Mouse (Mus musculus) CH12F3 (cell line): ENCODE results near the gene Zfp704.

Source experiments
- in situ Hi-C: fragments of 300-500 bp; cut with MboI; formaldehyde crosslinking; loops from 2 replicates; pipeline ENCODE4 v1.14.3; 2020; ENCODE audit warnings: low sequenced_read_pairs

Gene Zfp704

GRCm38 (mm10) chr3:9562649-9563328 is 47.1 kb downstream of the Zfp704 start:
- in situ Hi-C loops, result no loop called here

DNA sequence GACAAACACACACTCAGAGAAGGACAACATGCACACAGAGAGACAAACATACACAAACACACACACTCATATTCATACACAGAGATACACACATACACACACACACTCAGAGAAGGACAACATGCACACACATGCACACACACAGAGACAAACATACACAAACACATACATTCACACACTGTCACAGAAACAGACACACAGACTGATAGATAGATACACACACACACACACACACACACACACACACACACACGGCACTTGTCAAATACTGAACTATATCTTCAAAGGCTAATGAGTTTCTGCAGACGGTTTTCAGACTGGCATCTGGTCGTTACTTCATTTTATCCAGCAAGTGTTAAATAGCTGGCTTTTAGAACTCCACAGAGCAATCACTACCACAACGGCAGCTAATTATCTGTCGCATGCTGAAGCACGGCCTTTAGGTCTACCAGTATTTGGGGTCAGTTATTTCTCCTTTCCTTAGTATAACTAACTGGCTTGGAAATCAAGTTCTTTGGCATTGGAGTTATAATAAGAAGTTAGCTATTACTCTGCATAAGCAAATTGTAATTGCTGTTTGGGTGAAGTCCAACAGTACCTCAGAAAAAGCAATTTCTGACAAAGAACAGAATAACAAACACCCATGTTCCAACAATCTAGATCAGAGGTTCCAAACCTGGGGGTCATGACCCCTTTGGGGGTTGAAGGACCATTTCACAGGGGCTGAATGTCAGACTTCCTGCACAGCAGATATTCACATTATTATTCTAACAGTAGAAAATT is 51.9 kb downstream of the Zfp704 start:
- in situ Hi-C loops, result no loop called here

DNA sequence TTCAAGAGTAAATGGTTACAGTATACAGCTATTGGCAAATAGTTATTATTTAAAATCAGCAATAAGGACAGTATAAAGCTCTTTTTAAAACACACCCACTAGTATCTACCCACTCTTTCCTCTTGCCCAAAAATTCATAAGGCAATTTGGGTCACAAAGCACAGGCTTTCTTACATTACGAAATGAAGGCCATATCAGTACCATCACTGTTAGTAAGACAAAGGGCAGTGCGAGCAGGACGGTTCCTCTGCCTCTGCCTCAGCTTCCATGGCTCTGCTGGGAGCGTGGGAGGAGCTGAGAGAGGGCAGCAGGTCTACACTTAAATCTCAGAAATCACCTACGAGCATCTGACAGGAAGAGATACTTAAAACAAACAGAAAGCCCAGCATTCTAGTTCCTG is 53.7 kb downstream of the Zfp704 start:
- in situ Hi-C loops, result no loop called here

GRCm38 (mm10) chr3:9554916-9555315 is 55.0 kb downstream of the Zfp704 start:
- in situ Hi-C loops, result no loop called here

DNA sequence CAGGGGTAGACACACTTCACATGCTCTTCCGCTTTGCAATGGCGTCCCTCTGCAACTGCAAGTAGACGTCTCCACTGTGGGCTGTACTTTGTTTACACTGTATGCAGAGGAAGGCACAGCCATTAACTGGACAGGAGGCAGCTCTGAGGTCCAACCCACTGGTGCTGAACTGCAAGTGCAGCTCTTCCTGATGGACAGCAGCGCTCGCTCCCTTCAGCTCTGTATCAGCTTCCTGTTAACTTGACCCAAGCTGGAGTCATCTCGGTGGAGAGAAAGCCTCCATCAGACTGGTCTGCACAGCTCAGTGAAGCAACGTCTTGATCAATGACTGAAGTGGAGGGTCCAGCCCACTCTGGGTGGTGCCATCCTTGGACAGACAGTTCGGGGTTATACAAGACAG is 57.6 kb downstream of the Zfp704 start:
- in situ Hi-C loops, result no loop called here

DNA sequence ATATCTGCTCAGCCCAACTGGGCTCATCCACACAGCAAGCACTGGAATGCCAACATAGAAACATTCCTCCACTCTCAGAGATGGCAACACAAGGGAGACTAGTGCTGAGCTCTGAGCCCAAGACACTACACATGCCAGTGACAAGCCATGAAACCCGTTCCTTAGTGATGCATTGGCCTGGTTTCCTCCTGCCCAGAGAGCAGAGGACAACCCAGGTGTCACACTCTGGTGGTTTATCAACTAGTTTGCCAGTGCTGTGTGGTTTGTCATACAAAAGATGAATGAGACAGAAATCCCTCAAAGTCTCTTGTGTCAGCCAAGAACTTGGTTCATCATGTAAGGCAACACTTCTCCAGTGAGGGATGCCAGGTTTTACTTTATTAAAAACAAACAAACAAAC is 59.0 kb downstream of the Zfp704 start:
- in situ Hi-C loops, result no loop called here

GRCm38 (mm10) chr3:9549815-9550214 is 60.1 kb downstream of the Zfp704 start:
- in situ Hi-C loops, result no loop called here

DNA sequence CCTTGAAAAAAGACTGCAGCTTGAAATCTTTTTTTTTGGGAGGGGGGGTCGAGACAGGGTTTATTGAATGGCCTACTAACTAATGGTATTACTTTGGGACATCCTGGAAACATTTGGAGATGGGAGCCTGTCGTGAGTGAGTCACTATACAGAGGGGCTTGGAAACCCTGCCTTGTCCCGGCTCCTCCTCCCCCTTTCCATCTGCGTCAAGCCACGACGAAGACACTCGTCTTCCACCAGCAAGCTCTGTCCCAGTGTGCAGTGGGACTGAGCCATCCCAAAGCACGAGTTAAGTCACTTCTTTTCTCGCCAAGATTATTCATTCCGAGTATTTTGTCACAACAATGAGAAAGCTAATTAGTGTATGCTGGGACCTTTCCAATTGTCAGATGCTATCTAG is 61.7 kb downstream of the Zfp704 start:
- in situ Hi-C loops, result no loop called here

GRCm38 (mm10) chr3:9546882-9547620 is 62.8 kb downstream of the Zfp704 start:
- in situ Hi-C loops, result no loop called here

DNA sequence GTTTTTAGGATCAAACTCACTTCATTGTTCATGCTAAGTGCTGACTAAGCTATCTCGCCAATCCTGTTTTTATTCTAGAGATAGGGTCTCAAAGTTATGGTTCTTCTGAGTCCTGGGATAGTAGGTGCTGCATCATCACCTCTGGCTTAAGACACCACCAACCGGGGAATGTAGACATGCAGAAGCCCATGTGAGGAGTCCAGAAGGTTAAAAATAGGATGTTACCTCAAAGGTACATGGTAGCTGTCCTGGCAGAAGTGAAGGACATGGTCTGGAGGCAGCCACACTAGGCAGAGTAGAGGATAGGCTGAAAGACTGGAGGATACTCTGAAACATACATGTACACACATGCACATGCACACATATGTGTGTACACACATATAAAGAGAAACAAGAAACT is 65.5 kb downstream of the Zfp704 start:
- in situ Hi-C loops, result no loop called here

- in situ Hi-C loops, result no loop called here
Measured at GRCm38 (mm10) chr3:9543916-9544315, 66.0 kb downstream of the Zfp704 start.

- in situ Hi-C loops, result no loop called here
Measured at GRCm38 (mm10) chr3:9543463-9543862, 66.4 kb downstream of the Zfp704 start.

DNA sequence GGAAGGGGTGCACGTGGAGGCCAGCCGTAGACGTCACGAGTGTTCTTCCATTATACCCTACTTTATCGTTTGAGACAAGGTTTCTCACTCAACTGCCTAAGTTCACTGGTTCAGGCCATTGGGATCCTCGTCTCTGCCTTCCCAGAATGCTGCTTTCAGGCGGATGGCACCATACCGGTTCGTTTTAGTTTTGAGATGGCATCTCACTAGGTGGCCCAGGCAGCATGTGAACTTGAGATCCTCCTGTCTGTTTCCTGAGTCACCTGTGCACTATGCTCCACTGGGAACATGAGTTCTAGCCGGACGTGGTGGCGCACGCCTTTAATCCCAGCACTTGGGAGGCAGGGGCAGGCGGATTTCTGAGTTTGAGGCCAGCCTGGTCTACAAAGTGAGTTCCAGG is 68.3 kb downstream of the Zfp704 start:
- in situ Hi-C loops, result no loop called here

DNA sequence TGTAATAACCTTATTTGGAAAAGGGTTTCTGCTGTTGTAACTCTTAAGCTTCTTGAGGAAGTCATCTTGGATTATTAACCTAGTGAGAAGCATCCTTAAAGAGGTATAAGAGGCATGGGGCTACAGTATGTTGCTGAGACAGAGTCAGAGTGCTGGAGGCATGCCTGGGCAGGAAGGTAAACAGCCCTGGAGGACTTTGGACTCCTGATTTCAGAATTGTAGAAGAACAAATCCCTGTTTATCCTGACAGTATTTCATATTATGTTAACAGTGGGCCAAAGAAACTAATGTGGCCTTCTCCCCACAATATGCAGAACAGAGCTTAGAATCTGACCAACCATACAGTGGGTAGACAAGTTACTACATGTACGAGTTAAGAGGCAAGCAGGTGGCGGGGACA is 71.4 kb downstream of the Zfp704 start:
- in situ Hi-C loops, result no loop called here

- in situ Hi-C loops, result no loop called here
Measured at GRCm38 (mm10) chr3:9537889-9538288, 72.0 kb downstream of the Zfp704 start.

DNA sequence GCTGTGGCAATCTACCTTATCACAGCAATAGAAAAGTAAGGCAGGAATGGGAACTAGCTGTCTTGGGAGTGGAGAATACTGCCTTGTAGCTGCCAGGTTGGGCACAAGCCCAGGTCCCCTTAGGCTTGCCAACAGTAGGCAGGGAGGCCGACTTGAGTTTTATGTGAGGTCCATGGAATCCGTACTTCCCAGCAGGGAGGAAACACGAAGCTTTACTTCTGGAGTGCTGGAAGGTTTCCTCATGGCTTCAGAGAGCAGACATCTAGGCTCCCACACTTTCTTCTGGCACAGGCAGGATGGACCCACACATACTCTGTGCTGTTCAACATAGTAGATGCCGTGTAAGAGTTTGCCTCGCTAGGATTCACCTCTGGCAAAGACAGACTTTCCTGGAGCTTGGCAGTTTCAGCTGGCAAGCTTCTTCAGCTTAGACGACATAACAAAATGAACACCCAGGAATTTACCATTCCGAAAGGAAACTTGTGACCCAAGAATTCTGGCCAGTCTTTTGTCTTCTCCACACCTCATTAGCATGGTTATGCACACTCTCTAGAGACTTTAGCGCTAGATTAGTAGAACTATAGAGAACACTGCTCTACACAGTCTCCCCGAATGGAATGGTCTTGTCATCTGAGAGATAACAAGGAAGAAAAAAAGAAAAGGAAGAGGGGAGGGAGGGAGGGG is 79.6 kb downstream of the Zfp704 start:
- in situ Hi-C loops, result no loop called here

- in situ Hi-C loops, result no loop called here
Measured at GRCm38 (mm10) chr3:9524429-9524828, 85.5 kb downstream of the Zfp704 start.

DNA sequence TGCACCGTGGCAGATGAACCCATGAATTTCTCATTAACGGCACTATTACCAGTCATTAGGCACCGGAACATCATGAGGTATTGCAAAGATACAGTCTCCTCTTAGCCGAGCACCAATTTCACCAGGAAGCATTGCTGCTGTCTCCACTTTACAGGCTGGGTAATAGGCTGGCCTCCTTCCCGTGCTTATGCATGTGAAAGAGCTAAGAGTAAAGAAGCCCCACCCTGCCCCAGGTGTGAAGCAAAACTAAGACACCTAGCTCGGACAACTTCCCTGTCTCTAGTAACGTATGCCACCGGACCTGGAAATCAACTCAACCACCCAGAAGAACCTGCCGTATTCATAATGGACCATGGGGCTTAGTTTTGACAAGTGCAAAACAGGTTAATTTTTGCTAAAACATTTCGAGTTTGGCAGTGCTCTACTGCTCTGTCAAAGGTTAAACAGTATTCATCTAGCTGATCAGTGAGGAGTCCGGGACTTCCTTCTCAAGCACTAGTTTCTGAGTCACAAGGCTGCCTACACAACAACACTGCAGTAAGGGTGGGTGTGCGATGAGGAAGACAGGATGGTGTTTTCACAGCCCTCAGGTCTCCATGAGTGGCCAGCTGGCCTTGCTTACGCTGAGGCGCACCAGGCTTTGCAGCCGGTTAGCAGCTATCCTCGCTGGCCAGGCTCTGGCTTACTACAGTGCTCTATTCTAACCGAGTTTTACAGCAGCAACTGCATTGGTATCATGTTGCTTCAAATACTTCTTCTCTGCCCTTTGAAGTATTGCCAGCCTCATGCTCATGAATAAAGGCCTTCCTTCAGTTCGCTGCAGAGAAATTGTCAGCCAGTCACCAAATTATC is 86.6 kb downstream of the Zfp704 start:
- in situ Hi-C loops, result no loop called here

- in situ Hi-C loops, result no loop called here
Measured at GRCm38 (mm10) chr3:9522009-9522408, 87.9 kb downstream of the Zfp704 start.

DNA sequence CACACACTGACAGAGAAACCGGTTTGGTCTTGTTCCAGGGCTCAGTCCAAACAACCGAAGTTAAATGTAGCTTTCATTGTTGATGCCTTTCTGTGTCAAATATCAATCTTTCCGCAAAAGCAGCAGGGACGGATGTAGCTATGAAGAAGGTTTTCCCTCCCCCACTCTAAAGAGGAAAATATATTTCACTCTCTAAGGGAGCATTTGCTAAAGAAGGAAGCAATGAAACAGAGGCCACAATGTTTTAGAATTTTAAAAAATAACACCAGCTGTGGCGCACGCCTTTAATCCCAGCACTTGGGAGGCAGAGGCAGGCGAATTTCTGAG is 89.2 kb downstream of the Zfp704 start:
- in situ Hi-C loops, result no loop called here
